Mouse (Mus musculus) ES-E14 (cell line): ENCODE results near the gene Dlgap1. TPM values are rescaled to one million over a fixed set of nuclear protein-coding genes. Genes with fewer than 3 reads are reported as not detected.

Experiments
- DNase-seq: peaks from one replicate; pipeline ENCODE4 v3.0.0-alpha.2; 2013; ENCODE audit warnings: low read depth, low spot score
- H3K27ac ChIP-seq: 2 replicates; pipeline ENCODE4 v1.5.1; 2012; ENCODE audit warnings: low read depth, mild to moderate bottlenecking, low read length, moderate library complexity, mixed read lengths; ENCODE audit not compliant: poor library complexity, insufficient read depth, severe bottlenecking
- H3K36me3 ChIP-seq: 2 replicates; pipeline ENCODE4 v1.6.1; 2012; ENCODE audit warnings: mild to moderate bottlenecking, low read length, moderate library complexity, mixed read lengths; ENCODE audit not compliant: control insufficient read depth, poor library complexity, insufficient read depth, severe bottlenecking
- H3K4me1 ChIP-seq, 2 experiments: fragments of 150-350 bp in 1 of 2; sonication (generic) in 1 of 2; 2 replicates each; pipeline ENCODE4 v1.6.1; 2012; ENCODE audit warnings: low read length in 2 of 2, mild to moderate bottlenecking in 1 of 2, mixed read lengths in 1 of 2; ENCODE audit not compliant: control insufficient read depth in 2 of 2, insufficient read depth in 2 of 2, poor library complexity in 1 of 2
- H3K4me3 ChIP-seq, 2 experiments: fragments of 150-350 bp in 1 of 2; sonication (generic) in 1 of 2; 2 replicates each; pipeline ENCODE4 v1.5.1; 2012; ENCODE audit warnings: low read length in 2 of 2, low read depth in 1 of 2, mild to moderate bottlenecking in 1 of 2, mixed read lengths in 1 of 2; ENCODE audit not compliant: insufficient read depth in 1 of 2, poor library complexity in 1 of 2, severe bottlenecking in 1 of 2
- H3K9ac ChIP-seq: 2 replicates; pipeline ENCODE4 v1.6.1; 2012; ENCODE audit warnings: low read depth, mild to moderate bottlenecking, low read length, mixed read lengths; ENCODE audit not compliant: poor library complexity, insufficient read depth, severe bottlenecking
- H3K9me3 ChIP-seq: fragments of 150-350 bp; sonication (generic); 2 replicates; pipeline ENCODE4 v1.6.1; 2012; ENCODE audit warnings: low read depth, mild to moderate bottlenecking, low read length; ENCODE audit not compliant: control insufficient read depth, insufficient read depth
- CHD2 ChIP-seq: IDR thresholded peaks from 2 replicates; pipeline ENCODE4 v1.6.1; 2014; ENCODE audit warnings: mild to moderate bottlenecking, low read depth, low read length, inconsistent platforms
- HCFC1 ChIP-seq: IDR thresholded peaks from 2 replicates; pipeline ENCODE4 v1.6.1; 2012; ENCODE audit warnings: low read length, inconsistent platforms, borderline replicate concordance; ENCODE audit not compliant: insufficient read depth
- MAFK ChIP-seq: IDR thresholded peaks from 2 replicates; pipeline ENCODE4 v1.6.1; 2014; ENCODE audit warnings: mild to moderate bottlenecking, low read depth, low read length, inconsistent platforms; ENCODE audit not compliant: insufficient read depth
- ZC3H11A ChIP-seq: IDR thresholded peaks from 2 replicates; pipeline ENCODE4 v1.6.1; 2012; ENCODE audit warnings: low read depth, mild to moderate bottlenecking, inconsistent platforms, low read length, borderline replicate concordance
- ZNF384 ChIP-seq: IDR thresholded peaks from 2 replicates; pipeline ENCODE4 v1.6.1; 2012; ENCODE audit warnings: low read depth, low read length, inconsistent platforms
- in situ Hi-C, 2 experiments: fragments of 600-800 bp; cut with MboI; formaldehyde crosslinking; loops; one replicate each; pipeline ENCODE4 v1.15.1; 2025; ENCODE audit warnings: low sequenced_read_pairs in 2 of 2, inconsistent platforms in 1 of 2; ENCODE audit not compliant: unreplicated experiment in 2 of 2
- total RNA-seq: library from RNA; depleted of rRNA; stranded (reverse); fragments of 300-350 nt; gene quantifications from 2 replicates; pipeline ENCODE4 v1.2.3, GENCODE M21; 2012

Dlgap1 gene
- total RNA-seq, 1 experiment = 0.94 TPM

GRCm38 (mm10) chr17:70737424-70737823 is 768.6 kb downstream of the Dlgap1 start:
- TF ChIP-seq HCFC1 (no peak), ZC3H11A (peak; percentile 29; the same call in 1 of the 2 replicates)
- Histone ChIP-seq H3K4me1 (peaks cover 5 to 14% of the 10 kb centered on the region in 2 experiments), H3K4me3 (peak overlapping the region; percentile 15 to 37; a peak in 2 of 4 replicates), H3K9me3 (no peaks in the 10 kb centered on the region), H3K27ac (peak overlapping the region; percentile 38; the same call in 1 of the 2 replicates), H3K9ac (peak overlapping the region; percentile 35; the same call in 1 of the 2 replicates), H3K36me3 (no peaks in the 10 kb centered on the region)
- peak; percentile 77 for DNase-seq
- in situ Hi-C loops = no loop called here

GRCm38 (mm10) chr17:70738168-70738854 is 769.4 kb downstream of the Dlgap1 start:
- TF ChIP-seq CHD2 = no peak
- peak; percentile 68; the same call in 1 of the 2 replicates for TF ChIP-seq MAFK
- Histone ChIP-seq H3K9ac (peak overlapping the region; percentile 57), H3K4me1 (peaks cover 5 to 14% of the 10 kb centered on the region in 2 experiments), H3K4me3 (peak overlapping the region; percentile 15 to 37), H3K27ac (peak overlapping the region; percentile 82), H3K9me3 (no peaks in the 10 kb centered on the region), H3K36me3 (no peaks in the 10 kb centered on the region)
- in situ Hi-C loops = no loop called here
- peak; percentile 97 for DNase-seq

GRCm38 (mm10) chr17:70739346-70739745 is 770.5 kb downstream of the Dlgap1 start:
- in situ Hi-C loops = no loop called here

GRCm38 (mm10) chr17:70741696-70742095 is 772.8 kb downstream of the Dlgap1 start:
- Histone ChIP-seq H3K36me3 (no peaks in the 10 kb centered on the region), H3K9me3 (no peaks in the 10 kb centered on the region), H3K4me1 (peaks cover 3 to 27% of the 10 kb centered on the region in 2 experiments), H3K4me3 (no peak overlapping the region), H3K9ac (no peak overlapping the region), H3K27ac (no peak overlapping the region)
- TF ChIP-seq MAFK = no peak
- no peak for TF ChIP-seq ZNF384
- no peak for TF ChIP-seq HCFC1
- TF ChIP-seq ZC3H11A = no peak
- TF ChIP-seq CHD2 = no peak
- DNase-seq = no peak
- in situ Hi-C loops = no loop called here

More at GRCm38 (mm10) chr17:70739346-70739745, 770.5 kb downstream of the Dlgap1 start:
- peaks cover 5 to 14% of the 10 kb centered on the region in 2 experiments for H3K4me1 ChIP-seq
- no peak for DNase-seq
- H3K27ac ChIP-seq = no peak overlapping the region; the same call in 1 of the 2 replicates
- no peaks in the 10 kb centered on the region for H3K36me3 ChIP-seq
- no peaks in the 10 kb centered on the region for H3K9me3 ChIP-seq
- H3K4me3 ChIP-seq = no peak overlapping the region
- no peak overlapping the region for H3K9ac ChIP-seq
- TF ChIP-seq MAFK (no peak), CHD2 (no peak), HCFC1 (no peak), ZNF384 (no peak), ZC3H11A (no peak)
